Mouse (Mus musculus): ENCODE measurements at regions not wholly inside any gene's neighbourhood (a gene's known extent, or its start where the extent isn't known, plus 50 kb on each side); places are given as distances from the start of the nearest gene placed in this dataset.

- no peak overlapping the region for H3K4me3 ChIP-seq (replicated peaks; ENCODE audit: low read length)
- H3K27ac ChIP-seq (ENCODE audit: low read length) = no peak overlapping the region
- 69% methylated on average over 2 of the region's 2 CpGs for WGBS
- H3K4me1 ChIP-seq (ENCODE audit: control insufficient read depth, insufficient read depth, low read length) = no peaks in the 10 kb centered on the region
- no peak overlapping the region for H3K9ac ChIP-seq (ENCODE audit: low read length)
- no peaks in the 10 kb centered on the region for H3K9me3 ChIP-seq (replicated peaks; ENCODE audit: control insufficient read depth, low read length)
- no peak overlapping the region for H3K4me2 ChIP-seq (ENCODE audit: low read depth, low read length)
- H3K36me3 ChIP-seq (ENCODE audit: control insufficient read depth, insufficient read depth, low read length) = no peaks in the 10 kb centered on the region
- no peaks in the 10 kb centered on the region for H3K27me3 ChIP-seq (ENCODE audit: control insufficient read depth, insufficient read depth, low read length)
- ATAC-seq (ENCODE audit: insufficient read depth, low FRiP score) = no peak
These were observed 326.6 kb downstream of the Col12a1 start for GRCm38 (mm10) chr9:79392020-79392419.

DNA sequence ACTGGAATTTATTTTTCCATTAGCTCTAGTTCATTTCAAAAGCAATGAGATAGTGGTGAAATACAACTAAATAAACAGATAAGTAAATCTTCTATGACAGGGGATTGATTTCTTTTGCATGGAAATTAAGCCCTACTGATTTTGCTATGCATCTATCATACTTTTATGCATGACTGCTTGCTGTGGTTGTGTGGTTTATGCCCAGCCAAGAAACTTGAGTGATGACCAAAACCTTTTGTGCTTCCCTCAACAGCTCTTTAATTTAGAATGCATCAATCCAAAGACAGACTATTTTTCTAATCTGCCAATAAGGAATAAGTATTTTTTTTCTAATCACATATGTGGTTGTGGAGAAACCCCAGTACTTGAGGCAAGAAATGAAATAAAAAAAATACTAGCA is 303.6 kb downstream of the Col12a1 start:
- no peaks in the 10 kb centered on the region for H3K36me3 ChIP-seq (ENCODE audit: control insufficient read depth, insufficient read depth, low read length)
- H3K9ac ChIP-seq (ENCODE audit: low read length) = no peak overlapping the region
- no peak overlapping the region for H3K4me3 ChIP-seq (replicated peaks; ENCODE audit: low read length)
- no peaks in the 10 kb centered on the region for H3K27me3 ChIP-seq (ENCODE audit: control insufficient read depth, insufficient read depth, low read length)
- no peak overlapping the region for H3K4me2 ChIP-seq (ENCODE audit: low read depth, low read length)
- H3K27ac ChIP-seq (ENCODE audit: low read length) = no peak overlapping the region
- H3K4me1 ChIP-seq (ENCODE audit: control insufficient read depth, insufficient read depth, low read length) = no peaks in the 10 kb centered on the region
- ATAC-seq (ENCODE audit: insufficient read depth, low FRiP score) = no peak
- no peaks in the 10 kb centered on the region for H3K9me3 ChIP-seq (replicated peaks; ENCODE audit: control insufficient read depth, low read length)

- no peaks in the 10 kb centered on the region for H3K27me3 ChIP-seq (ENCODE audit: control insufficient read depth, insufficient read depth, low read length)
- H3K4me1 ChIP-seq (ENCODE audit: control insufficient read depth, insufficient read depth, low read length) = no peaks in the 10 kb centered on the region
- H3K36me3 ChIP-seq (ENCODE audit: control insufficient read depth, insufficient read depth, low read length) = no peaks in the 10 kb centered on the region
- H3K4me3 ChIP-seq (replicated peaks; ENCODE audit: low read length) = no peak overlapping the region
- 56% methylated on average over 1 of the region's 1 CpGs for WGBS
- no peak overlapping the region for H3K9ac ChIP-seq (ENCODE audit: low read length)
- H3K27ac ChIP-seq (ENCODE audit: low read length) = no peak overlapping the region
- ATAC-seq (ENCODE audit: insufficient read depth, low FRiP score) = no peak
- H3K4me2 ChIP-seq (ENCODE audit: low read depth, low read length) = no peak overlapping the region
- H3K9me3 ChIP-seq (replicated peaks; ENCODE audit: control insufficient read depth, low read length) = no peaks in the 10 kb centered on the region
These were observed 288.2 kb downstream of the Col12a1 start for GRCm38 (mm10) chr9:79430417-79430816.

- no peak overlapping the region for H3K4me3 ChIP-seq (replicated peaks; ENCODE audit: low read length)
- 76% methylated on average over 3 of the region's 3 CpGs for WGBS
- H3K4me1 ChIP-seq (ENCODE audit: control insufficient read depth, insufficient read depth, low read length) = peaks cover 7% of the 10 kb centered on the region; the same call in 1 of the 2 replicates
- H3K36me3 ChIP-seq (ENCODE audit: control insufficient read depth, insufficient read depth, low read length) = no peaks in the 10 kb centered on the region
- no peak overlapping the region for H3K27ac ChIP-seq (ENCODE audit: low read length)
- no peaks in the 10 kb centered on the region for H3K27me3 ChIP-seq (ENCODE audit: control insufficient read depth, insufficient read depth, low read length)
- no peak overlapping the region for H3K4me2 ChIP-seq (ENCODE audit: low read depth, low read length)
- no peak for ATAC-seq (ENCODE audit: insufficient read depth, low FRiP score)
- H3K9me3 ChIP-seq (replicated peaks; ENCODE audit: control insufficient read depth, low read length) = no peaks in the 10 kb centered on the region
- no peak overlapping the region for H3K9ac ChIP-seq (ENCODE audit: low read length)
These were observed 281.0 kb downstream of the Col12a1 start for GRCm38 (mm10) chr9:79437636-79438035.

DNA sequence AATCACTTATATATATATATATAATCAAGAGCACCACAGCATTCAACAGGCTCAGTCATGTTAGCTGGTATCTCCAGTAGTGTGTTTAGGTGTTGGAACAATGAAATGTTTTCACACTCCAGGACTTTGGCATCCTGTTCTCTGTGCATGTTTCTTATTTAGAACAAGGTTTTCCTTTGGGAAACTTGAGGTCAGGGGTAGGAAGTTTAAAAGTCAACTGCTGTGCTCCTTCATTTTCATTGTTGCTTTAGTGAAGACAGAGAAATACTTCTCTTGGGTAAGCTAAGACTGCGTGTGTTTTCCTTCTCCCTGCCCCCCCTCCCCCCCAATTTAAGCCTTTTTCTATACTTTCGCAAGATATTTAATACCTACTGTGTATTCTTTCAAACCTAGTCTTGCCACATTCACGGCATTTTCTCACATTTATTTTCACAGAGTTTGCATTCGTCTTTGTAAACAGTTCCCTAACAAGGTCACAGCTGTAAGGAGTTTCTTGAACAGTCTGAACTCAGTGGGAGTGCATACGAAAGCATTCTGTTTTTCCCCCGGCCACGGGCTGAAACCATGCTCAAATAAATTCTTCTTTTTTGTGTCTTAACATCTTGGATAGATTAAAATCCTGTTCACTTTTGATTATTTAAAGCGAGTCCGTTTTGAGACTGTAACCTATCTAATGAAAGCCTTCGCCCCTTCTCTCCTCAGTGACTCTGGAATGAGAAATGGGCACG is 279.2 kb downstream of the Col12a1 start:
- H3K9ac ChIP-seq (ENCODE audit: low read length) = no peak overlapping the region
- no peaks in the 10 kb centered on the region for H3K27me3 ChIP-seq (ENCODE audit: control insufficient read depth, insufficient read depth, low read length)
- no peaks in the 10 kb centered on the region for H3K36me3 ChIP-seq (ENCODE audit: control insufficient read depth, insufficient read depth, low read length)
- no peak overlapping the region for H3K4me3 ChIP-seq (replicated peaks; ENCODE audit: low read length)
- no peaks in the 10 kb centered on the region for H3K9me3 ChIP-seq (replicated peaks; ENCODE audit: control insufficient read depth, low read length)
- H3K4me2 ChIP-seq (ENCODE audit: low read depth, low read length) = peak overlapping the region; percentile 36
- ATAC-seq (ENCODE audit: insufficient read depth, low FRiP score) = no peak
- 26% methylated on average over 11 of the region's 11 CpGs for WGBS
- H3K27ac ChIP-seq (ENCODE audit: low read length) = no peak overlapping the region
- peaks cover 7% of the 10 kb centered on the region; the same call in 1 of the 2 replicates for H3K4me1 ChIP-seq (ENCODE audit: control insufficient read depth, insufficient read depth, low read length)

- Histone ChIP-seq H3K4me2 (ENCODE audit: low read depth, low read length) (no peak overlapping the region), H3K36me3 (ENCODE audit: control insufficient read depth, insufficient read depth, low read length) (no peaks in the 10 kb centered on the region), H3K27ac (ENCODE audit: low read length) (no peak overlapping the region), H3K9ac (ENCODE audit: low read length) (no peak overlapping the region), H3K4me1 (ENCODE audit: control insufficient read depth, insufficient read depth, low read length) (no peaks in the 10 kb centered on the region), H3K4me3 (replicated peaks; ENCODE audit: low read length) (no peak overlapping the region), H3K9me3 (replicated peaks; ENCODE audit: control insufficient read depth, low read length) (no peaks in the 10 kb centered on the region), H3K27me3 (ENCODE audit: control insufficient read depth, insufficient read depth, low read length) (no peaks in the 10 kb centered on the region)
- WGBS = 68% methylated on average over 3 of the region's 3 CpGs
- no peak for ATAC-seq (ENCODE audit: insufficient read depth, low FRiP score)
These were observed 263.4 kb downstream of the Col12a1 start for GRCm38 (mm10) chr9:79455226-79455625.

DNA sequence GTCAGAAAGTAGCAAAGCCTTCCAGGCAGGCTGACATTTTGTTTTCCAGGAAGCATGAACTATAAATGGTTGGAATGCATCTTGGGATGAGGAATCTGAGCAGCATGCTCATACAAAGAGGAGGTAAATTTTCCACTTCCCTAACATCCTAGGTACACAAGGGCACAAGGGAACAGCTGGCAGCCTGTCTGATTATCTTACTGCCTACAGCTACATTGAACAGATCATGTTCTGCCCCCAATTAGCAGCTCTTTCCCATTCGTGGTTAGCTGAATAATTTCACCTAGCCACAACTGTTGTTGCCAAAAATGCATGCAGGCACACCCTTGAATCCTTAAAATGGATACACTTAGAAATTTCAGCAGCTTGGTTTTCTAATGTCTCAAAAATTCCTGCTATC is 239.5 kb downstream of the Col12a1 start:
- no peak overlapping the region for H3K4me3 ChIP-seq (replicated peaks; ENCODE audit: low read length)
- H3K27me3 ChIP-seq (ENCODE audit: control insufficient read depth, insufficient read depth, low read length) = no peaks in the 10 kb centered on the region
- H3K4me2 ChIP-seq (ENCODE audit: low read depth, low read length) = no peak overlapping the region
- no peak overlapping the region for H3K27ac ChIP-seq (ENCODE audit: low read length)
- no peaks in the 10 kb centered on the region for H3K4me1 ChIP-seq (ENCODE audit: control insufficient read depth, insufficient read depth, low read length)
- no peak for ATAC-seq (ENCODE audit: insufficient read depth, low FRiP score)
- 20% methylated on average over 1 of the region's 1 CpGs for WGBS
- H3K9ac ChIP-seq (ENCODE audit: low read length) = no peak overlapping the region
- H3K9me3 ChIP-seq (replicated peaks; ENCODE audit: control insufficient read depth, low read length) = no peaks in the 10 kb centered on the region
- no peaks in the 10 kb centered on the region for H3K36me3 ChIP-seq (ENCODE audit: control insufficient read depth, insufficient read depth, low read length)

DNA sequence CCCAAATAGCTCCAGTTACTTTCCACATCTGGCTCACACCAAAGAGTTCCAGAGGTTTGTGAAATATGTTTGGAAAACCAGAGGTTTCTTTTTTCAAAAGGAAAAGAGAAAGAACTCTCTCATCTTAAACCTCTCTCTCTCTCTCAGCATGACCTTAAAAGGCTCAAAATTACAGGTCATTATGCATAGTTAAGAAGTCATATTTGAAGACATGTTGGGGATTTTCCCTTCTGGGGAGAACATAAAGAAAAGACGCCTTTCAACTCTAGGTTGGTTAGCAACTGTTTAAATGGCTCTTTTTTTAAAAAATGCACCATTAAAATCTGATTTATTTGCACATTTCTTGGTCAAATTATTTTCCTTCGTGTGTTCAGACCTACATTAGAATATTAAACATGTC is 218.4 kb downstream of the Col12a1 start:
- Histone ChIP-seq H3K36me3 (ENCODE audit: control insufficient read depth, insufficient read depth, low read length) (no peaks in the 10 kb centered on the region), H3K9me3 (replicated peaks; ENCODE audit: control insufficient read depth, low read length) (no peaks in the 10 kb centered on the region), H3K4me3 (replicated peaks; ENCODE audit: low read length) (no peak overlapping the region), H3K4me1 (ENCODE audit: control insufficient read depth, insufficient read depth, low read length) (no peaks in the 10 kb centered on the region), H3K27ac (ENCODE audit: low read length) (no peak overlapping the region), H3K4me2 (ENCODE audit: low read depth, low read length) (no peak overlapping the region), H3K9ac (ENCODE audit: low read length) (no peak overlapping the region), H3K27me3 (ENCODE audit: control insufficient read depth, insufficient read depth, low read length) (no peaks in the 10 kb centered on the region)
- ATAC-seq (ENCODE audit: insufficient read depth, low FRiP score) = no peak
- 70% methylated on average over 2 of the region's 2 CpGs for WGBS

DNA sequence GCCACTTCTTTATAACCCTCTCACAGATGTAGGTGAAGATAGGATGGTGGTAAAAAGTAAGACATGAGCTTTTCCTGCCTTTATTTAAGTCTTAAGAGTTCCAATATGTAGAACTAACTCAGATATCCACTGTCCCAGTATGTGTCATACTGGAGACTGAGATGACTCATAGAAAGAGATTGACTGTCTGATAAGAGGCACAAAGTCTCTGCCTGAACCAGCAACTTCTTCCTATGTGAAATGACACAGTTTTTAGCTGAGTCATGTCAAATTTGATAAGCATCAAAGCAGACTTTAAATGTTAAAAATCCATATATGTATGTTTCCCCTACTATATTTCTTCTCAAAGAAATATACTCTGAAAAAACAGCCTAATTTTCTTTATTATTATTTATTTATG is 216.6 kb downstream of the Col12a1 start:
- H3K9me3 ChIP-seq (replicated peaks; ENCODE audit: control insufficient read depth, low read length) = no peaks in the 10 kb centered on the region
- no peak for ATAC-seq (ENCODE audit: insufficient read depth, low FRiP score)

More for the DNA sequence above, 216.6 kb downstream of the Col12a1 start:
- Histone ChIP-seq H3K4me3 (replicated peaks; ENCODE audit: low read length) (no peak overlapping the region), H3K27ac (ENCODE audit: low read length) (no peak overlapping the region), H3K4me1 (ENCODE audit: control insufficient read depth, insufficient read depth, low read length) (no peaks in the 10 kb centered on the region), H3K27me3 (ENCODE audit: control insufficient read depth, insufficient read depth, low read length) (no peaks in the 10 kb centered on the region), H3K4me2 (ENCODE audit: low read depth, low read length) (no peak overlapping the region), H3K36me3 (ENCODE audit: control insufficient read depth, insufficient read depth, low read length) (no peaks in the 10 kb centered on the region), H3K9ac (ENCODE audit: low read length) (no peak overlapping the region)
